Mouse (Mus musculus) neural tube, embryonic 10.5 days (tissue): Measurements from ENCODE around the gene Gm45808.
A peak's percentile ranks its signal among the peaks of the same experiment; 100 is the strongest.

ENCODE experiments used
- DNase-seq: peaks from one replicate; pipeline ENCODE4 v3.0.0-alpha.2; 2017; ENCODE audit warnings: low spot score; ENCODE audit errors: extremely low spot score

The Gm45808 gene

DNA sequence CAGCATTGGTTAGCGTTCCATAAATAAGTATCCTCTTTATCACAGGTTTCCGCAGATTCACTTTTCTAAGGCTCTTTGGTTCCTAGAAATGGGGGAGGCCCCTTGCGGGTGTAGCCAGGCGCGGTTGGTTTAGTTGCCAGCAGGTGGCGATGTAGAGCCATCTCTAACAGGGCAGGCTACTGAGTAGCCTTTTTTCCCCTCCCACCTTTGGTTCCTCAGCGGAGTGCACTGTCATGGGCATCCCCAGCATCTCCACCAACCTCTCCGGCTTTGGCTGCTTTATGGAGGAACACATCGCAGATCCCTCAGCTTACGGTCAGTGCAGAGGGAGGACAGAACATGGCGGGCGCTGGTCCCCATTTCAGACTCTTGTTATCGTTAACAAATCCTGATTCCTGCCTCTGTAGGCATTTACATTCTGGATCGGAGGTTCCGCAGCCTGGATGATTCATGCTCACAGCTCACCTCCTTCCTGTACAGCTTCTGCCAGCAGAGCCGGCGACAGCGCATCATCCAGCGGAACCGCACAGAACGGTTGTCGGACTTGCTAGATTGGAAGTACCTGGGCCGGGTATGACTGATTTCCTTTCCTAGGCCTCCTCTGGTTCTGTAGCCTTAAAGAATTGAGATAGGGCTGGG is 35.1 kb downstream of the Gm45808 start:
- peak; percentile 83 for DNase-seq

GRCm38 (mm10) chr7:45449974-45450373 is 36.6 kb downstream of the Gm45808 start:
- DNase-seq: no peak

DNA sequence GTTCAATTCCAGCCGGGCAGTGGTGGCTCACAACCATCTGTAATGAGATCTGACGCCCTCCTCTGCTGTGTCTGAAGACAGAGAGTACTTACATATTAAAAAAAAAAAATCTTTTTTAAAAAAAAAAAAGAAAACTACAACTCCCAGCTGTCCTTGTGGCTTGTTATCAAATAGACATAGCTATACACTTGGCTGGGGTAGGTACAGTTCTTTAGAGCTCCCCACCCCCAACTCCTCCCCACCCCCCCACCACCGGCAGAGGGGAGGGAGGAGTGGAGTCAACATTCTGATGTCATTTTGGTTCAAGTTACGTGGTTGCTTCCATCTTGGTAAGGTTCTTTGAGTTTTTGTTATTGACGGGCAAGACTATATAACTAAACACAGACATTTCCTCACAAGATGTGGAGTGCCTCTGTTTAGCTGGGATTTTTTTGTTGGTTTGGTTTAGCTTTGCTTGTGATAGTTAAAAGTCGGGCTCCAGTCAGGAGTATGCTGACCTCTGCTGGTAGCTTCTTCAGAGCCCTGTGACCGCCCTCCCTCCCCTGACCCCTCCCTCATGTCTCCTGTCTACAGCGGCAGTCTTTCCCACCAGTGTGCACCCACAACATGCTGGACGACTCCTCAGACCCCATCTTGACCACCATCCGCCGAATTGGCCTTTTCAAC is 39.2 kb downstream of the Gm45808 start:
- no peak for DNase-seq

DNA sequence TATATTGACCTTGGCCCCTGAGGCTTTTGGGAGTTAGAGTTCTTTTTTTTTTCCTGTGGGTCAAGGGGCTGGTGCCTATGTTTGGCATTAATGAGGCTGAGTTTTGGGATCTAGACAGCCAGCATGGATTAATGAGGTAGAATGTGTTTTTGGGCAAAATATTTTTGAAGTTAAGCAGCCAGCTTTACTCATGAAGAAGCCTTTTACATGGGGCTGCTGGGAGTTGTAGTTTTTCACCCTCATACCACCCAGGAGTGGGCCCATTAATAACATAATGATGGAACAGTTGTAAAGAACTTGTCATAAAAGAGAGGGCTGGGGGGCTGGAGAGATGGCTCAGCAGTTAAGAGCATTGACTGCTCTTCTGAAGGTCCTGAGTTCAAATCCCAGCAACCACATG is 40.0 kb downstream of the Gm45808 start:
- no peak for DNase-seq

- DNase-seq: no peak
Measured at GRCm38 (mm10) chr7:45443526-45444420, 42.8 kb downstream of the Gm45808 start.

DNA sequence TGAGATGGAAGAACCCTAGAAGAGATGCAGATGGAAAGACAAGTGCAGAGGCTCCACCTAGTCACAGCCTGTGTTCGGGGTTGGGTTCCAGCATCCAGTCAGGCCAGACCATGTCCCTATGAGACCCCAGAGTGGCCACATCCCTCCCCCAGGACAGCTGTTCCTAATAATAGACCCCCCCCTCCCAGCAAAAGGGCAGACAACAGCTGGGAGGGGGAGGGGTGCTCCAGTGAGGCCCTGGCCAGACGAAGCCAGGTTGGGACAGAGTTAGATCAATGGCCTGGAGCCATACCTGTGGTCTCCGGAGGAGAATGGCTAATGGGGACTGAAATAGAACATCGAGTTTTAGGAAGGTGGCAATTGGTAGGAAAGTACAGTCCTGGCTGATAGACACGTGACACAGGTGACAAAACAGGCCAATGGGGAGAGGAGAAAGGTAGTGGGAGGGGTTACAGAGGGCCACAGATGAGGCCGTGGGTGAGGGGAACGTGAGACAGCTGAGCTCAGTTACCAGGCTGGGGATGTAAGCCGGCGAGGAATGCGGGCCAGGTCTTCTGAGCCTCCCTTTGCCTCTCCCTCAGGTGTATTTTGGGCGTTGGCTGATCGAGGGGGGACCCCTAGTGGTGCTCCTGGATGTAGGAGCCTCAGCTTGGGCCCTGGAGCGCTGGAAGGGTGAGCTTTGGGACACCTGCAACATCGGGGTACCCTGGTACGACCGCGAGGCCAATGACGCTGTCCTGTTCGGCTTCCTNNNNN is 48.9 kb downstream of the Gm45808 start, which contains the start of gene Ruvbl2:
Gene Ruvbl2, minus strand, starts transcription at position 576 of the 756 bp plus-strand sequence.
- no peak for DNase-seq

- DNase-seq: no peak
Measured at GRCm38 (mm10) chr7:45437046-45437445, 49.6 kb downstream of the Gm45808 start.

DNA sequence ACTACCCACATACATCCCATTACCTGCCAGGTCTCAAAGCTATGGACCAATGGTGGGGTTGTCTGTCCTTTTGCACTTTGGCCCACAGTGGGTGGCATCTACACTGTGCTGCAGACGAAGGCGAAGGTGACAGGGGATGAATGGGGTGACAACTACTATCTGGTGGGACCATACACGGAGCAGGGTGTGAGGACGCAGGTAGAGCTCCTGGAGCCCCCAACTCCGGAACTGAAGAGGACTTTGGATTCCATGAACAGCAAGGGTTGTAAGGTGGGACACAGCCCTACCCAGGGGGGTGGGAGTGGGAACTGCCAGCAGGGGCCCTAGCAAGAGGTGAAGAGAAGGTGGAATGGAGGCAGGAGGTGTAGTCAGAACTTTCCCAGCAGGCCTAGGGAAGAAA is 50.2 kb downstream of the Gm45808 start:
- no peak for DNase-seq

- no peak for DNase-seq
Measured at GRCm38 (mm10) chr7:45435038-45435437, 51.6 kb downstream of the Gm45808 start.

DNA sequence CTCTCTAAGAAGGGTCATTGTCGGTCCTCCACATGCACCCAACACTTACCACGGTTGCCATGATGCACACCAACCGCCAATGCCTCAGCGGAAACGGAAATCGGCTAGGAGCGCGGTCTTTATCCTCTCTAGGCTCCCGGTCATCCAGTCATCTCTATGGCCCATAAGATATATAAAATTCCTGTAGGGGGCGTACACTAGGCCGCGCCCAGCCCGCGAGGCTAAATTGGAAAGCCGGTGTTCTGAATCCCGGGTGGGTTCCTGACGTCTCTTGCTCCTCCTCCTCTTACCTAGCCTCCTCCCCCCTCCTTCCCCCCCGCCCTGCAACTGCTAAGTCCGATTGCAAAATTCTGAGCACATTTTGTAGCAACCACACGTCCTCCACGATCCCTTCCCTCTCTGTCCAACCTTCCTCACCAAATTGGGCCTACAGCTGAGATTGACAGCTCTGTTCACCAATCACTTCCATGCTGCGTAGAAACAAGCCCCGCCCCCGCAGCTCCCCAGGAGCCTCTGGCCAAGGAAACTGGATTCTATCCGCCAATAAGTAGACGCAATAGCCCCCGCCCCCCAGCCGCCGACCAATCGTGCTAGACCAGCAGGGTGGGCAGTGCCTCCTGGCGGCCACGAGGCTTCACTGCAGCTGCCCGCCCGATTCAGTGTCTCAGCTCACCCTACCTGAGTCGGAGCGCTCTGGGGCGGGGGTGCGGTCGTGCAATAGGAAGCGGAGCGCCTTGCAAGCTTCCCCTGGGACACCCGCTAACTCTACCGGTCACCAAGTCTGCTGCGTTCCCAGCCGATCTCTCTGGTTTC is 52.2 kb downstream of the Gm45808 start, which contains the start of gene Gys1:
Gene Gys1, plus strand, starts transcription at position 642 of the 813 bp plus-strand sequence.
- DNase-seq: peak; percentile 100

DNA sequence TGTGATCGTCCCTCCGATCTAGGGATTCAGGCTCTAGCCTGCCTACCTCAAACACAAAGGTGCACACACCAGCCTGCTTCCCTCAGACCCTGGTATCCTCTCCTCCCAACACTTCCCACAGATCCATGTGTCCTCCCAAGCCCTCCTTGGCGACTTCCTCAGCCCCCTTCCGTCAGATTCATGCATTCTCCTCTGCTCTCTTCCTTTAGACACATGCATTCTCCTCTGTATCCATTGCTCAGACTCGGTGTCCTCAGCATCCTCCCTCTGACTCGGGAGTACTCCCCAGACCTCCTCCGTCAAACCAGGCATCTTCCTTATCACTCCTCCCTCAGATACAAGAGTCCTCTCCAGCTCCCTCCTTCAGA is 52.8 kb downstream of the Gm45808 start:
- no peak for DNase-seq

DNA sequence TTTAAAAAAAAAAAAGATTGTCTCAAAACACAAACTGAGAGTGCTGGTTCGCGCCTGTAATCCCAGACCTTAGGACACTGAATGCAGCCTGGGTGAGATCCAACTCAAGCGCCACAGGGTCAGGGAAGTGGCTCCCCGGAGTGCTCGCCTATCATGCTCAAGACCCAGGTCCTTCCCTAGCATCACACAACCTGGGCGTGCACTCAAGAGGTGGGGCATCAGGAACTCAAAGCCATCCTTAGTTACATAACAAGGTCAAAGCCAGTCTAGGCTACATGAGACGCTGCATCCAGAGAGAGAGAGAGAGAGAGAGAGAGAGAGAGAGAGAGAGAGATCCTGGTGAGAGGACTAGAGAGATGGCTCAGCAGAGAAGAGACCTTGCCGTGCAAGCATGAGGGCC is 60.1 kb downstream of the Gm45808 start:
- DNase-seq: no peak

- no peak for DNase-seq
Measured at GRCm38 (mm10) chr7:45421194-45421593, 65.4 kb downstream of the Gm45808 start.

DNA sequence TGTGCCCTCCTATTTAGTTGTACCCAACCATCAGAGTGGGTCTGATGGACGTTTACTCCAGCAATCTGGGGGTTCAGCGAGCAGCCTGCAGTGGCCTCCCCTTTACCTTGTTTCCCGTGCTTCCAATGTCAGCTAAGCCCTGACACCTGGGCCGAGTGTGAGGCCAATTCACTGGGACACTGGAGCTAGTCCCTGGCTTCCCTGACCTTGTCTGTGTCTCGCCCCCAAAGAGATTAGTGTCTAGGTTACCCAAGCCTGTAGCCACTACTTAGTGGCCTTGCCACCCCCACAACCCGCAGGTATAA is 66.0 kb downstream of the Gm45808 start, which contains the start of gene Lhb:
Gene Lhb, plus strand, starts transcription at position 206 of the 305 bp plus-strand sequence.
- DNase-seq: no peak

DNA sequence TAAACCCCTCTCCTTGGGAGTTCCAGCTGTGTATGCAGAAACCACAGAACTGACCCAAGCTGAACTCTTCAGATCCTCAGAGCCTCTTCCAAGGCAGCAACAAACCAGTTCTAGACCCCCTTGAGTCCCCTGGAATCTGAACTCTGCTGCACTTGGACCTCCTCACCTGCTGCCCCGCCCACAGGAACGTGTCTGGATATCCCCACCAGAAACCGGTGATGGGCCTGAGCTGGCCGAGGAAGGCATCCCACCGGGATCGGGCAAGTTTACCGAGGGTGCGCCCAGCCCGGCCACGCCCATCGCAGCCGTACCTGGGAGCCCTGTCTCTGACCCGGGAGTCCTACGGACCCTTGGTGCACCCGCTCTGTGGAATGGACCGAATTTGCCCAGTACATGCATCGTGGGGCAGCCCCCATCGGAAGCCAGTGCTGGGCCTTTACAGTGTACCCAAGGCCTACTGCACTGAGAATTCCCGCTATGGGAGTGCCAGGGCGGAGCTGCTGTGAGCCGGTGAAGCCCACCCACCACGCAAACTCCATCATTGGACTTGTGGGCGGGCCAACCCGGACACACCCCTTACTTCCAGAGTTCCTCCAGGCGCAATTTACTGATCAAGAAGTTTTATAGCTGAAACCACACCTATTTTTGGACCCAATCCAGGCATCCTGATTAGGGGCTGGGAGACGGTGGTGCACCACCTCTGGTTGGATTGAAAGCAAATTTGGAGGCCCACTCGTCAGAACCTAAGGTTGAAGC is 66.6 kb downstream of the Gm45808 start:
- DNase-seq: no peak

- DNase-seq: no peak
Measured at GRCm38 (mm10) chr7:45417962-45418492, 68.6 kb downstream of the Gm45808 start.
